In genomic region chr6:48664750-48665149, GRCm38 (mm10) we compare ENCODE assay signal across 12 mouse cellular contexts.
"Had no signal": no experiment of that assay in that cellular context is flagged by ENCODE, and none has a peak within 500 bp of the region (broad histone marks: within the 10 kb centered on the region; RNA-seq: fewer than 3 reads in every experiment).

No protein-coding gene starts in this region.

- H3K4me3 ChIP-seq: limb, embryonic 12.5 days; lung, embryonic 15.5 days; midbrain, embryonic 12.5 days had no signal

- H3K4me1 ChIP-seq: limb, embryonic 12.5 days; lung, embryonic 15.5 days; midbrain, embryonic 12.5 days had no signal

- H3K27me3 ChIP-seq: limb, embryonic 12.5 days; lung, embryonic 15.5 days; midbrain, embryonic 12.5 days had no signal

- H3K27ac ChIP-seq: hindbrain, postnatal 0 days; limb, embryonic 12.5 days; lung, embryonic 15.5 days; midbrain, embryonic 12.5 days had no signal

- H3K36me3 ChIP-seq: limb, embryonic 12.5 days; lung, embryonic 15.5 days; midbrain, embryonic 12.5 days had no signal

- DNase-seq: kidney, adult 9 months; layer of hippocampus, adult 9-11 months; layer of hippocampus, postnatal 36 days; liver; lung, postnatal 14 days; right cerebral cortex, adult 18-20 months; thymus, adult 2 months; thymus, postnatal 25 days had no signal
